Mouse (Mus musculus) intestine, embryonic 16.5 days (tissue): ENCODE data around the gene A630076J17Rik. TPM values are rescaled to one million over a fixed set of nuclear protein-coding genes. Genes with fewer than 3 reads are reported as not detected.

Source experiments
- ATAC-seq: fragments of 200-750 bp; cut with Nextera tagmentation; 2 replicates; pipeline ENCODE4 v1.8.0; 2017; ENCODE audit warnings: moderate TSS enrichment, moderate library complexity
- H3K27ac ChIP-seq: fragments of 300-500 bp; sonication (generic); 2 replicates; pipeline ENCODE4 v1.5.1; 2014; ENCODE audit warnings: mild to moderate bottlenecking, low read length
- H3K27me3 ChIP-seq: fragments of 300-500 bp; sonication (generic); replicated peaks from 2 replicates; pipeline ENCODE4 v1.6.1; 2014; ENCODE audit warnings: low read length, control low read depth, mixed read lengths; ENCODE audit not compliant: control insufficient read depth, insufficient read depth
- H3K36me3 ChIP-seq: fragments of 300-500 bp; sonication (generic); 2 replicates; pipeline ENCODE4 v1.6.1; 2014; ENCODE audit warnings: low read length, control low read depth; ENCODE audit not compliant: control insufficient read depth, insufficient read depth
- H3K4me1 ChIP-seq: fragments of 300-500 bp; sonication (generic); 2 replicates; pipeline ENCODE4 v1.6.1; 2014; ENCODE audit warnings: low read length, control low read depth, mixed read lengths; ENCODE audit not compliant: control insufficient read depth, insufficient read depth
- H3K4me2 ChIP-seq: fragments of 300-500 bp; sonication (generic); 2 replicates; pipeline ENCODE4 v1.6.1; 2014; ENCODE audit warnings: low read depth, low read length, control low read depth
- H3K4me3 ChIP-seq: fragments of 300-500 bp; sonication (generic); 2 replicates; pipeline ENCODE4 v1.5.1; 2014; ENCODE audit warnings: mild to moderate bottlenecking, low read length
- H3K9ac ChIP-seq: fragments of 300-500 bp; sonication (generic); 2 replicates; pipeline ENCODE4 v1.6.1; 2014; ENCODE audit warnings: low read depth, low read length
- H3K9me3 ChIP-seq: fragments of 300-500 bp; sonication (generic); 2 replicates; pipeline ENCODE4 v1.6.1; 2016; ENCODE audit warnings: low read length, control low read depth; ENCODE audit not compliant: control insufficient read depth
- WGBS: fragments of 180-500 bp; shearing (Covaris S2); extraction: QIAGEN DNeasy Blood & Tissue Kit; methylation state at CpG from one replicate; pipeline ENCODE4 v1.1.7; 2014; 5-methylcytosine and 5-hydroxymethylcytosine counted together
- polyA plus RNA-seq: library from polyadenylated mRNA; unstranded; fragments of >200 nt; fragmentation: Nextera tagmentation; extraction: Ambion mirVana; gene quantifications from 2 replicates; pipeline ENCODE4 v1.2.1, GENCODE M21; 2015

A630076J17Rik gene
- polyA plus RNA-seq = not detected in 2 replicates

GRCm38 (mm10) chr3:107230527-107230926, at the start of gene A630076J17Rik:
Gene A630076J17Rik, plus strand, starts transcription at chr3:107230614.
- H3K9ac ChIP-seq = no peak within 1 kb of the TSS
- H3K9me3 ChIP-seq = no peaks in the 10 kb centered on the region
- no peak within 1 kb of the TSS; the same call in 1 of the 2 replicates for H3K4me2 ChIP-seq
- peak within 1 kb of the TSS; percentile 21; the same call in 1 of the 2 replicates for H3K27ac ChIP-seq
- 14% methylated on average over 1 of the region's 1 CpGs for WGBS
- peak; percentile 84 for ATAC-seq
- no peaks in the 10 kb centered on the region for H3K27me3 ChIP-seq
- no peaks in the 10 kb centered on the region for H3K36me3 ChIP-seq
- no peak within 1 kb of the TSS for H3K4me3 ChIP-seq
- H3K4me1 ChIP-seq = 0 out of 2 replicates have a peak, but pooled peaks cover 9% of the 10 kb centered on the region

- no peak overlapping the region for H3K27ac ChIP-seq
- H3K4me2 ChIP-seq = no peak overlapping the region
- H3K27me3 ChIP-seq = no peaks in the 10 kb centered on the region
- no peak for ATAC-seq
- WGBS = 73% methylated on average over 2 of the region's 2 CpGs
- no peaks in the 10 kb centered on the region for H3K9me3 ChIP-seq
- H3K4me3 ChIP-seq = no peak overlapping the region
- H3K9ac ChIP-seq = no peak overlapping the region
- H3K4me1 ChIP-seq = no peaks in the 10 kb centered on the region; the same call in 1 of the 2 replicates
- no peaks in the 10 kb centered on the region for H3K36me3 ChIP-seq
These were observed 49.6 kb upstream of the A630076J17Rik start for GRCm38 (mm10) chr3:107180860-107181259.

- Histone ChIP-seq H3K27me3 (no peaks in the 10 kb centered on the region), H3K27ac (no peak within 1 kb of the TSS), H3K36me3 (no peaks in the 10 kb centered on the region), H3K9me3 (no peaks in the 10 kb centered on the region), H3K4me3 (no peak within 1 kb of the TSS), H3K4me1 (no peaks in the 10 kb centered on the region; the same call in 1 of the 2 replicates), H3K9ac (no peak within 1 kb of the TSS), H3K4me2 (no peak within 1 kb of the TSS)
- 90% methylated on average over 1 of the region's 1 CpGs for WGBS
- ATAC-seq = no peak
These were observed 47.7 kb upstream of the A630076J17Rik start, which contains the start of gene Kcna10 for GRCm38 (mm10) chr3:107182756-107183155. Gene Kcna10, plus strand, starts transcription at chr3:107183056.

GRCm38 (mm10) chr3:107183178-107183577, 47.2 kb upstream of the A630076J17Rik start:
- Histone ChIP-seq H3K36me3 (no peaks in the 10 kb centered on the region), H3K27me3 (no peaks in the 10 kb centered on the region), H3K9ac (no peak overlapping the region), H3K27ac (no peak overlapping the region), H3K4me3 (no peak overlapping the region), H3K9me3 (no peaks in the 10 kb centered on the region), H3K4me2 (no peak overlapping the region), H3K4me1 (no peaks in the 10 kb centered on the region; the same call in 1 of the 2 replicates)
- WGBS = 84% methylated on average over 3 of the region's 3 CpGs
- ATAC-seq = no peak

- H3K4me3 ChIP-seq = no peak overlapping the region
- no peak overlapping the region for H3K27ac ChIP-seq
- no peak overlapping the region for H3K9ac ChIP-seq
- H3K4me1 ChIP-seq = no peaks in the 10 kb centered on the region; the same call in 1 of the 2 replicates
- H3K36me3 ChIP-seq = no peaks in the 10 kb centered on the region
- no peaks in the 10 kb centered on the region for H3K9me3 ChIP-seq
- WGBS = 74% methylated on average over 3 of the region's 3 CpGs
- no peak overlapping the region for H3K4me2 ChIP-seq
- no peak for ATAC-seq
- no peaks in the 10 kb centered on the region for H3K27me3 ChIP-seq
These were observed 44.8 kb upstream of the A630076J17Rik start for GRCm38 (mm10) chr3:107185597-107185996.

- no peaks in the 10 kb centered on the region for H3K36me3 ChIP-seq
- no peaks in the 10 kb centered on the region for H3K9me3 ChIP-seq
- H3K4me2 ChIP-seq = no peak overlapping the region
- ATAC-seq = no peak
- 82% methylated on average over 4 of the region's 4 CpGs for WGBS
- H3K27ac ChIP-seq = no peak overlapping the region
- H3K4me1 ChIP-seq = no peaks in the 10 kb centered on the region; the same call in 1 of the 2 replicates
- H3K27me3 ChIP-seq = no peaks in the 10 kb centered on the region
- H3K4me3 ChIP-seq = no peak overlapping the region
- no peak overlapping the region for H3K9ac ChIP-seq
These were observed 43.4 kb upstream of the A630076J17Rik start for GRCm38 (mm10) chr3:107187022-107187421.

GRCm38 (mm10) chr3:107188226-107188899, 42.1 kb upstream of the A630076J17Rik start:
- WGBS = 38% methylated on average over 6 of the region's 6 CpGs

GRCm38 (mm10) chr3:107201310-107202180, 28.9 kb upstream of the A630076J17Rik start:
- ATAC-seq = no peak
- Histone ChIP-seq H3K27ac (no peak overlapping the region), H3K4me3 (no peak overlapping the region), H3K9me3 (no peaks in the 10 kb centered on the region), H3K4me2 (no peak overlapping the region), H3K4me1 (no peaks in the 10 kb centered on the region), H3K9ac (no peak overlapping the region), H3K27me3 (no peaks in the 10 kb centered on the region), H3K36me3 (no peaks in the 10 kb centered on the region)
- 34% methylated on average over 9 of the region's 9 CpGs for WGBS

More at GRCm38 (mm10) chr3:107188226-107188899, 42.1 kb upstream of the A630076J17Rik start:
- no peaks in the 10 kb centered on the region for H3K27me3 ChIP-seq
- no peaks in the 10 kb centered on the region for H3K36me3 ChIP-seq
- H3K4me3 ChIP-seq = no peak overlapping the region
- no peak overlapping the region for H3K9ac ChIP-seq
- no peaks in the 10 kb centered on the region for H3K9me3 ChIP-seq
- no peak overlapping the region for H3K4me2 ChIP-seq
- H3K27ac ChIP-seq = no peak overlapping the region
- ATAC-seq = no peak
- H3K4me1 ChIP-seq = no peaks in the 10 kb centered on the region

GRCm38 (mm10) chr3:107204413-107204812, 26.0 kb upstream of the A630076J17Rik start:
- no peak overlapping the region for H3K9ac ChIP-seq
- no peak for ATAC-seq
- H3K4me1 ChIP-seq = no peaks in the 10 kb centered on the region
- H3K9me3 ChIP-seq = no peaks in the 10 kb centered on the region
- H3K4me3 ChIP-seq = no peak overlapping the region
- no peaks in the 10 kb centered on the region for H3K27me3 ChIP-seq
- no peaks in the 10 kb centered on the region for H3K36me3 ChIP-seq
- H3K27ac ChIP-seq = no peak overlapping the region
- no peak overlapping the region for H3K4me2 ChIP-seq
- WGBS = 88% methylated on average over 3 of the region's 3 CpGs
